Mouse (Mus musculus): ENCODE measurements around the gene Itgb8.

- no peak for TF ChIP-seq CTCF (IDR thresholded peaks at IDR 0.05; ENCODE audit: extremely low read depth, insufficient read length, insufficient replicate concordance, low read depth, low read length)
- no peak for TF ChIP-seq POLR2A (IDR thresholded peaks at IDR 0.05; ENCODE audit: low read depth, low read length)
Measured at GRCm38 (mm10) chr12:119169828-119170539, 68.6 kb downstream of the Itgb8 start.

Measured in small intestine, adult 2 months (tissue).